Mouse (Mus musculus) bone marrow macrophage, adult 2 months (primary cell): ENCODE measurements at regions not wholly inside any gene's neighbourhood (a gene's known extent, or its start where the extent isn't known, plus 50 kb on each side); places are given as distances from the start of the nearest gene placed in this dataset.

ENCODE experiments used
- CTCF ChIP-seq: IDR thresholded peaks from 2 replicates; pipeline ENCODE4 v1.5.1; 2012; ENCODE audit warnings: low read depth, mild to moderate bottlenecking, low read length, moderate library complexity
- POLR2A ChIP-seq: IDR thresholded peaks from 2 replicates; pipeline ENCODE4 v1.6.1; 2012; ENCODE audit warnings: mild to moderate bottlenecking, low read depth, low read length, borderline replicate concordance

DNA sequence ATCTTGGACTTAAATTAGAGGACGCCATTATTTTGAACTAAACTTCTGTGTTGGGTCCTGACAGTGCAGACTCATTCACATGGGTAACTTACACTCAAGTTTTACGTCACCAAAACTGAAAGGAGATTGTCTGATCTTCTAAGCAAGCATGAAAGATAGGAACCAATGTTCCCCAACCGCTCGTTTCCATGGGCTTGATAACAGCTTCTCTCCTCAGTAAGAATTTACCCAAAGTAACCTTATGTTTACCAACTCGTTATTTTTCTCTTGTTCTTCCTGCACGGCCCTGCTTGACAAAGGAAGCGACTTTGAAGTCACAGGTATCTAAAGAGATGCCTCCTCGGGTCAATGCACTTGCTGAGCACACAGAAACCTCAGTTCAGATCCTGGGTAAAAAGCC is 245.6 kb downstream of the Rplp1 start:
- no peak for TF ChIP-seq POLR2A
- no peak for TF ChIP-seq CTCF
